Mouse (Mus musculus) urinary bladder, adult 18-20 months (tissue): Measurements from ENCODE around the gene Mgl2.

Experiments
- DNase-seq, 2 experiments: peaks; one replicate each; pipeline ENCODE4 v3.0.0; 2022; ENCODE audit warnings: low spot score in 2 of 2, mixed read lengths in 2 of 2

The Mgl2 gene

GRCm38 (mm10) chr11:70170291-70170690 is 40.2 kb downstream of the Mgl2 start:
- no peak for DNase-seq

DNA sequence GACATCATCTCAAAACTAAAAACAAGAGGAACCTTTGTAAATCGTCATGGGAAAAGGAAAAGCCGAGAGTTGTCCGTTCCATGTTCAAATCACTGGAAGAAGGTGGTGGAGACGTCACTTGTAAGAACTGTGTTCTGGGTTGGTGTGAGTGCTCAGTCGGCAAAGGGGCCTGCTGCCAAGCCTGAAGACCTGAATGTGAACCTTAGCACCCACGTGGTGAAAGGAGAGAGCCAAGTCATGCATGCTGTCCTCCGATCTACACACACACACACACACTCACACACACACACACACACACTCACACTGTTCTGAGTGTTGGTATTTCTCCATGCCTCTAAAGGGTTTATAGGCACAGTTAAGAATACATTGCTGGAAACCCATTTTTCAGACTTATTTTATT is 41.1 kb downstream of the Mgl2 start:
- no peak for DNase-seq

- no peak for DNase-seq
These were observed 41.7 kb downstream of the Mgl2 start for GRCm38 (mm10) chr11:70171847-70172246.

GRCm38 (mm10) chr11:70172298-70172697 is 42.2 kb downstream of the Mgl2 start:
- no peak for DNase-seq

GRCm38 (mm10) chr11:70174491-70174890 is 44.4 kb downstream of the Mgl2 start:
- DNase-seq: no peak

- no peak for DNase-seq
These were observed 47.5 kb downstream of the Mgl2 start for GRCm38 (mm10) chr11:70177647-70178046.

DNA sequence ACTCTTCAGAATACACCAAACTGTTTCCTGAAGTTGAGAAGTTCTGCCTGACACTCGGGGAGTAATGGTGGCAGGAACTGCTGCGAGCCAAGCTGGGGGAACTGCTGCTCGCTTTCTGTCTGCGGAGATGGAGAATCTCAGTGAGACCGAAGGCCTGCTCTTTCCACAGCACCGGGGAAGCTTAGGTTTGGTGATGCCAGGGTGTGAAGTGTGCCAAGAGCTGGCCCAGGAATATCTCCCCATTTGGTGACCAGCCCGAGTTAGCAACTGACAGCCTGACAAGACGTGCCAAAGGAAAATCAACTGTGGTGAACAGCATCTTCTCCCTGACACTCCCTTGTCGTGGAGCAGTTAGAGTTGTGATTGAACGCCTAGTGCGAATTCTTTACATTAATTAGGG is 48.2 kb downstream of the Mgl2 start:
- no peak for DNase-seq

DNA sequence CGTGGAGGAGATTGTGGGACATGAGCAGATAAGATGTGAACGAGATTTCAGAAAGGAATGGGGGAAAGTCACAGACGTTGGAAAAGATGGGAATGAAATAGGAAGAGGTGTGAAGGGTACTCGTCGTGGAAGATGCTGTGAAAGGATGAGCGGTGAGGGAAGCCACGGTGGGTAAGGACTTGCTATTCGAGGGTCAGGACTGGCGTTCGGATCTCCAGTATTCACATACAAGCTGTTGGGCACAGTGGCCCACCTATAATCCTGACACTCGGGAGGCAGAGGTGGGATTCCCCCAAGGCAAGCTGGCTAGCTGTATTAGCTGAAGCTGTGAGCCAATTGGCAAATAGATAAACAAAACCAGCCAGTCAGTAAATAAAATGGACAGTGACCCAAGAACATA is 48.6 kb downstream of the Mgl2 start:
- DNase-seq: no peak

DNA sequence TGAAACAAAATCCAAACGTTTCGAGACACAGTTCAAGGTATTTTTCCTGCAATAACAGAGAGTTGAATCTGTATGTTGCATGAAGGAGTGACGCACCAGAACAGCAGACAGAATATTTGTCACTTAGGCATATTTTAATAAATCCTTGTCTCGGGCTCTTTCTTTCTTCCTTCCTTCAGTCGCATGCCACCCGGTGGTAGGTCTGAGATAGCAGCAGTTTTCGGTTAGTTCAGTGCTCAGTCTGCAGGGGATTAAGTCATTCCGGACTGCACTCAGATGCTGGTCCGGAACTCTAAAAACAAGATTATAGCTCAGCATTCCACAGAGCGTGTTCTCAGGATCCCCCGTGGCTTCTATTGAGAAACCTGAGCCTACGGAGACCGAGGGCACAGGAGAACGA is 49.3 kb downstream of the Mgl2 start:
- no peak for DNase-seq

DNA sequence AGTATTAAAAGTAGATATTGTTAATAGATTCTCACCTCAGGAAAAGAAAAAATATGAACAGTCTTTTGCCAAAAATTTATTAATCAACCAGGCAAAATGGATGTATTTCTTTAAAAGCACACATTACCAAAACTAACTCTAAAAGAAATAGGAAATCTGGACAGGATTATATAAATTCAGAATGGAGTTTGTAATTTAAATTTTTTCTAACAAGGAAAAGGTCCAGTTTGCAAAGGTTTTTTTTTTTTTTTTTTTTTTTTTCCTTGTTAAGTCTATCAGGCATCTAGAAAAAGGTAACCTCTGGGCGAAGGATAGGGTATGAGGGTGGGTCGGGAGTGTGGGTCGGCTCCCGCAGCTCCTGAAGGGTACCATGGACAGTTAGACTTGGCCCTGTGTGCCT is 50.4 kb downstream of the Mgl2 start:
- DNase-seq: no peak

- no peak for DNase-seq
These were observed 55.0 kb downstream of the Mgl2 start for GRCm38 (mm10) chr11:70185120-70185519.
